31 mouse cellular contexts compared by ENCODE assay signal in the genomic region with DNA sequence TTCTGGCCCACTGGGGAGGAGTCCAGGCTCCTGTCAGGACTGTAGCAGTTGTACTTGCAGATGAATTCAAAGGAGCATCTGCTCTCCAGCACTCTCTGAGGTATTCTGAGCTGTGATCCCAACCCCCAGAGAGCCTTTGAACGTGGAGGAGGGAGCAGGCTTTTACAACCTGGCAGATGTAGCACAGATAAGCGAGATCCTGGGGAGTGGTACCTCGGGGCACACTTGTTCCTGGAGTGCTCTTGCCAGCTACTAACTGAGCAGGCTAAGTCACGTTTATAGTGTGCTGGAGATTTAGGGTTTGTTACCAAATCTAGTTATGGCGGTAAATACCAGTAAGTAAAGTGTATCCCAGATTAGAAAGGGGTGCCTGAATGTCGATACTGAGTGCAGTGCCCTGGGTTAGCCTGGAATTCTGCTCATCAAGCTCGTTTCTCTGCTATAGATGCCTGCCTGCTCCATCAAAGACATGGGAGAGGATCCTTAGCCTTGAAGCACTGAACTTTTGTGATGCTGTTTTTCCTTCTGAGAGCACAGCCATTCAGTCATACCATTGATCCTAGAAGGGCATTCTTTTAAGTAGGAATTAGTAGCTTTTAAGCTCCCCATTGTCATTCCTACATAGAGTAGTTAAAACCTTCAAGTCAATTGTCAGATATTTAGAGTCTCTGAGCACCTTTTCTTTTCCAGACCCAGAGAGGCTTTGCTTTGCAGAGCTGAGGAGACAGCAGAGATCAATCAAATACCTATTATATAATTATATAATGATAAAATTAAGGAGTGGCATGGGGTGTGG. TPM values are rescaled to one million over a fixed set of nuclear protein-coding genes. Genes with fewer than 3 reads are reported as not detected.
DNase-seq lines count a peak whose midpoint lies in the region; ATAC-seq lines count a peak whose summit lies in the region.
"Had no signal": no experiment of that assay in that cellular context is flagged by ENCODE, and none has a peak within 500 bp of the region (broad histone marks: within the 10 kb centered on the region; RNA-seq: fewer than 3 reads in every experiment).

No protein-coding gene starts in this region.

- no peak overlapping the region for H3K4me3 ChIP-seq in kidney, embryonic 16.5 days (ENCODE audit: low read length)
- H3K4me3 ChIP-seq in intestine, embryonic 15.5 days (replicated peaks) = no peak overlapping the region
- H3K4me3 ChIP-seq in hindbrain, embryonic 11.5 days (ENCODE audit: low read depth, low read length) = no peak overlapping the region
- H3K4me3 ChIP-seq: erythroblast, embryonic 14.5 days; gastrocnemius, adult 2 months; heart, adult 2 months; heart, embryonic 12.5 days; hindbrain, embryonic 15.5 days; limb, embryonic 10.5 days; limb, embryonic 15.5 days; liver, embryonic 13.5 days; stomach, embryonic 15.5 days had no signal

- no peaks in the 10 kb centered on the region for H3K9me3 ChIP-seq in kidney, embryonic 16.5 days (ENCODE audit: low read length)
- H3K9me3 ChIP-seq in intestine, embryonic 15.5 days = no peaks in the 10 kb centered on the region
- H3K9me3 ChIP-seq in hindbrain, embryonic 11.5 days (ENCODE audit: control insufficient read depth, low read length) = no peaks in the 10 kb centered on the region
- H3K9me3 ChIP-seq: heart, embryonic 12.5 days; hindbrain, embryonic 15.5 days; limb, embryonic 10.5 days; limb, embryonic 15.5 days; liver, embryonic 13.5 days; stomach, embryonic 15.5 days had no signal

- peak overlapping the region; percentile 23; the same call in 1 of the 2 replicates for H3K27ac ChIP-seq in kidney, embryonic 16.5 days (ENCODE audit: low read length)
- no peak overlapping the region for H3K27ac ChIP-seq in intestine, embryonic 15.5 days
- H3K27ac ChIP-seq in hindbrain, embryonic 11.5 days (ENCODE audit: low read depth, low read length) = no peak overlapping the region
- H3K27ac ChIP-seq: gastrocnemius, adult 2 months; heart, adult 2 months; hindbrain, embryonic 15.5 days; limb, embryonic 10.5 days; limb, embryonic 15.5 days; liver, embryonic 13.5 days; macrophage; stomach, embryonic 15.5 days had no signal

- no peak for DNase-seq in kidney, postnatal 14 days
- DNase-seq in ES-CJ7 (ENCODE audit: low read depth, low spot score) (peak; percentile 62), ZHBTc4 (ENCODE audit: low read depth, low spot score) (peak; percentile 89)
- no peak for DNase-seq in left cerebral cortex, adult 11 months (ENCODE audit: low spot score)
- no peak for DNase-seq in hindbrain, embryonic 11.5 days (ENCODE audit: low spot score)
- no peak for DNase-seq in spleen, adult 18-20 months
- DNase-seq: adrenal gland, adult 2 months; cerebellum, adult 11 months; cerebellum, adult 9-11 months; embryo, embryonic 11 days; gastrocnemius, adult 2 months; gastrocnemius, postnatal 36 days; heart, adult 2 months; heart, postnatal 4 days; layer of hippocampus, postnatal 36 days; liver, embryonic 13.5 days; lung, adult 18-20 months; midbrain, embryonic 14.5 days had no signal

- H3K4me1 ChIP-seq in kidney, embryonic 16.5 days (ENCODE audit: insufficient read depth, low read length) = peaks cover 17% of the 10 kb centered on the region
- H3K4me1 ChIP-seq in intestine, embryonic 15.5 days (replicated peaks) = 0 out of 2 replicates have a peak, but pooled peaks cover 5% of the 10 kb centered on the region
- no peaks in the 10 kb centered on the region; the same call in 1 of the 2 replicates for H3K4me1 ChIP-seq in hindbrain, embryonic 11.5 days (replicated peaks; ENCODE audit: control insufficient read depth, insufficient read depth, low read length)
- H3K4me1 ChIP-seq: heart, embryonic 12.5 days; limb, embryonic 10.5 days; limb, embryonic 15.5 days; stomach, embryonic 15.5 days had no signal

- peaks cover 12% of the 10 kb centered on the region; the same call in 1 of the 2 replicates for H3K36me3 ChIP-seq in kidney, embryonic 16.5 days (ENCODE audit: insufficient read depth, low read length)
- no peaks in the 10 kb centered on the region for H3K36me3 ChIP-seq in intestine, embryonic 15.5 days
- no peaks in the 10 kb centered on the region for H3K36me3 ChIP-seq in hindbrain, embryonic 11.5 days (ENCODE audit: control insufficient read depth, insufficient read depth, low read length)

- WGBS in kidney, embryonic 16.5 days = 32% methylated on average over 7 of the region's 7 CpGs
- 45% methylated on average over 7 of the region's 7 CpGs for WGBS in intestine, embryonic 15.5 days
- WGBS in hindbrain, embryonic 11.5 days = 68% methylated on average over 7 of the region's 7 CpGs

- no peak overlapping the region for H3K9ac ChIP-seq in kidney, embryonic 16.5 days (replicated peaks; ENCODE audit: low read length)
- H3K9ac ChIP-seq in intestine, embryonic 15.5 days = no peak overlapping the region
- no peak overlapping the region for H3K9ac ChIP-seq in hindbrain, embryonic 11.5 days (ENCODE audit: low read depth, low read length)
- H3K9ac ChIP-seq: heart, embryonic 12.5 days; hindbrain, embryonic 15.5 days; limb, embryonic 15.5 days; liver, embryonic 13.5 days; stomach, embryonic 15.5 days had no signal

- no peaks in the 10 kb centered on the region for H3K27me3 ChIP-seq in kidney, embryonic 16.5 days (ENCODE audit: insufficient read depth, low read length)
- no peaks in the 10 kb centered on the region for H3K27me3 ChIP-seq in intestine, embryonic 15.5 days (replicated peaks)
- H3K27me3 ChIP-seq in hindbrain, embryonic 11.5 days (ENCODE audit: control insufficient read depth, insufficient read depth, low read length) = no peaks in the 10 kb centered on the region
- H3K27me3 ChIP-seq: heart, embryonic 12.5 days; hindbrain, embryonic 15.5 days; limb, embryonic 15.5 days; liver, embryonic 13.5 days; stomach, embryonic 15.5 days had no signal

- no peak overlapping the region for H3K4me2 ChIP-seq in kidney, embryonic 16.5 days (replicated peaks; ENCODE audit: low read depth, low read length)
- H3K4me2 ChIP-seq in intestine, embryonic 15.5 days (replicated peaks) = no peak overlapping the region
- H3K4me2 ChIP-seq in hindbrain, embryonic 11.5 days (replicated peaks; ENCODE audit: low read depth, low read length) = no peak overlapping the region
- H3K4me2 ChIP-seq: heart, embryonic 12.5 days; hindbrain, embryonic 15.5 days; limb, embryonic 15.5 days; liver, embryonic 13.5 days; stomach, embryonic 15.5 days had no signal

- no peak for ATAC-seq in kidney, embryonic 16.5 days (ENCODE audit: low FRiP score, low TSS enrichment)
- ATAC-seq in intestine, embryonic 15.5 days = peak; percentile 76
- no peak for ATAC-seq in hindbrain, embryonic 11.5 days (ENCODE audit: low FRiP score)
- ATAC-seq: activated CD4-positive, CD25-positive, alpha-beta regulatory T cell, adult 4 months; forebrain, embryonic 14.5 days; inflammation-experienced regulatory T-cells, adult 6 months; lung, postnatal 0 days had no signal

RNA-seq across cellular contexts. Expression of gene Gclc, which starts 22.6 kb away (rescaled TPM):
- 24.0 and 26.8 TPM in 2 replicates for polyA plus RNA-seq in kidney, embryonic 16.5 days (2015; fragmentation: Nextera tagmentation; extraction: Ambion mirVana)
- 13.0 and 13.5 TPM in 2 replicates for polyA plus RNA-seq in intestine, embryonic 15.5 days (2015; fragmentation: Nextera tagmentation; extraction: Ambion mirVana)
- polyA plus RNA-seq in hindbrain, embryonic 11.5 days (2014; fragmentation: Nextera tagmentation; extraction: Ambion mirVana) = 19.5 and 22.6 TPM in 2 replicates

Comparison
In these comparisons a context has a peak if more than half of its experiments do, and no peak if none do; other contexts are left out.
1. DNase-seq: peak in ES-CJ7 (single experiment) and ZHBTc4 (single experiment); none in kidney, postnatal 14 days (single experiment), left cerebral cortex, adult 11 months (single experiment), hindbrain, embryonic 11.5 days (single experiment) and spleen, adult 18-20 months (0 of 2).